Mouse (Mus musculus) lung, postnatal 14 days (tissue): Measurements from ENCODE around the gene Smgc.
"Not testable (repeated sequence)": the region's sequence is repeated elsewhere in the genome, so short reads cannot be mapped to it uniquely, and the experiment has no call there.

Source experiments
- DNase-seq: peaks from one replicate; pipeline ENCODE4 v3.0.0; 2021

Gene Smgc

DNA sequence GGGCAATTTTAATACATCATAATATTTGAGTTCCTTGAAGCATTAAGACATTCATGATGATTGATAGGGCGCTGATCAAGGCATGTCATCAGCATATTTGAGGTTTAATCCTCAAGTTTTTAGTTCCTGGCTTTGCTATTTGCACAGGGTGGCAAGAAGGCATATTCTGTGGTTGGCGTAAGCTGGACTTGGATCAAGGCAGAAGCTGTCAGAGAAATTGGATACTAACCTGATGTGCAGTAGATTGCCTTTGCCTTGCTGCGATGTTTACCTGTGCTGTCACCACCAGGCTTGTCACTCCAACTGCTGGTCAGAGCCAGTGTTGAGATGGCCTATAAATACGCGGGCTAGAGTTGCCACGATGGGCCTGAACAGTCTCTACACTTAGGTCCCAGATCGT is at the start of gene Smgc:
Gene Smgc (plus strand): TSS at position 301 of the 400 bp plus-strand sequence.
- DNase-seq, result no peak

DNA sequence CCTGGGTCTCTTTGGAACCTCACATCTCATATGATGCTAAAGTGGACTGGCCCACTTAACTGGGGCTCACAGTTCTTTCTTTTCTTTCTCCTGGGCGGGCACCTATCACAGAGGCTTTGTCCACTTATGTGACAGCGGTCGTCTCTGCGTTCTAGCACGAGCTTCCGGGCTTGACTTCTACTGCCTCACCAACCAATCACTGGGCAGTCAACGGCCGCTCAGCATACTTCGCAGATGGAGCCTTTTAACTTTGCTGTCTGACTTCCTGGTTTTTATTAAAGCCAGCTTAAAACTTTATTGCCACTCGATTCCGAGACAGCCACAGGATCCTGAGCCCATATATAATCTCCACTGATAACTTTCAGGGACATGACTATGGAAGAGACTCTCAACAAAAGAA is 49.7 kb upstream of the Smgc start:
- no peak for DNase-seq

DNA sequence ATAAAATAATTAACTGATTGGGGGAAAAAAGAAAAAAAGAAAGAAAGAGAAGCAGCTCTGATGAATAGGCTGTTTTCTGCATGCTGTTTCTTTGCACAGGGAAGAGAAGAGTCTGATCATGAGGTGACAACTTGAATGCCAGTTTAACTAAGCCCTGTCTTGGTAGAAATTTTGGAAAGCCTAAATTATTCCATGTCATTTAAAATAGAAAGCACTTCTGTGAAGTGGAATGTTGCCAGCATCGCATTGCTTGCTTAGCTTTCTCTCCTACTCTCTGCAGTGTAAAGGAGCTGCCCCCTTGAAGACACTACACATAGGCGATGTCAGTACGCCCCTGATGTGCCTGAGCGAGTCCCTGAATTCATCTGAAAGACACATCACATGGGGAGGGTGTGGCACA is 31.6 kb upstream of the Smgc start:
- no peak for DNase-seq

DNA sequence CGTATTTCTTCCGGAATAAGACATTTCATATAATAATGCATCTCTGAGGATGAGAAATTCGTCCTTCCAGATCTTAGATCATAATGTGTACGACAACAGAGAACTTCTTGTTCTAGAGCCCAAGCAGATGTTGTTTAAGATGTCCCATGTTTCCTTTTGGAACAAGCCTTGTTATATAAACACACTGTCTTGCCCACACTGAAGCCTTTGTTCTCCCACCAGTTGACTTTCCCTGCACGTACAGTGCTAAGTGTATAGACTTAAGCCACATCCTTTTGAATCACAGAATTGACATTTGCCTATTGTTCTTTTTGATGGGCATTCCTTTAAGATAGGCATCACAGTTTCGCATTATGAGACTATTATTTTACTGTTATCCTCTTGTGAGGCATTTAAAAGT is 2.7 kb upstream of the Smgc start:
- no peak for DNase-seq

DNA sequence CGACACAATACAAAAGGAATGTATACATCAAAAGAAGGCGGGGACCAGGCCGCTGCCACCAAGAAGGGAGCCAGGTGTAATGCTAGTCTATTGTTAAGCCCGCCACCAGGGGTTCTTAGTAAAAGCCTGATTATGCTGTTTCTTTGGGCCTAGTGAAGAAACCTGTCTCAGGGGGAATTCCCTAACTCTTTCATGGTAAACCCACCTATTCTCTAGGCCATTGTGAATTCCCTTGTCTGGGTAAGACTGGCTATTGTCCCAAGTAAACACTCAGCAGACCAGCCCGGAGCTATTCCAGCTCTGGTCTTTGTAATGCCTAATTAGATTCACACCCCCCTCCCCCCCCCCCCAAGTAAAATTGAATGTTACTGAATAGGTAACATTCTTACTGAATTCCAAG is 26.1 kb downstream of the Smgc start:
- DNase-seq, result not testable (repeated sequence)

DNA sequence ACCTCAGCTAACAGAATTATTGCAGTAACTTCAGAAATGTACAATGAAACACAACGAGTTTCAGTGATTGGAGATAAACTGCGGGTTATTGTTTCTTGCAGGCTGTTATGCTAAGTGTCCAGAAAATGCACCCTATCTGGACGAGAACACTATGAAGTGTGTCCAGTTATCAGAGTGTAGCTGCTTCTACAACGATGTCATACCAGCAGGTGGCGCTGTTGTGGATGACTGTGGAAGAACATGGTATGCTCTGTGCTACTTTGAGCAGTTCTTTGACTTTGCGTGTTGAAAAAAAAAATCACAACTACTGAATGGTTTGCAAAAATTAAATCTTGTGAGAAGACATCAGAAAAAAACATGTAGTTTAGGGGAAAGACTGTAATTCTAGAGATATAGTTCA is 62.2 kb downstream of the Smgc start:
- peak; percentile 6 for DNase-seq

DNA sequence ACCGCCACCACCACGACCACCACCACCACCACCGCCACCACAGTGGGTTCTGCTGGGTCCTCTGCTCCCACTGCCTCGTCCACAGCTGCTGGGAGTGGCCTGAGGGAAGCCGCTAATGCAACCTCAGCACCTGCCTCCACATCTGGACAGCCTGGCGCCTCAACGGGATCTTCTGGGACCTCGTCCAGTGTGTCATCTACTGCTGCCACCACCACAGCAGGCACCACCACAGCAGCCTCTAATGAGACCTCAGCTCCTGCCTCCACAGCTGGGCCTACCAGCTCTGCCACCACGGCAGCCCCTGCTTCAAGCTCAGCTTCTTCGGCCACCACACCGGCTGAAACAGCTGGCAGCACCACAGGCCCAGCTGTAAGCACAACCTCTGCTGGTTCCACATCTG is 69.0 kb downstream of the Smgc start:
- DNase-seq, result peak; percentile 16
